Mouse (Mus musculus) lung, postnatal 0 days (tissue): ENCODE results near the gene Polr3h.

Experiments
- CTCF ChIP-seq: IDR thresholded peaks from 2 replicates; pipeline ENCODE4 v1.5.1; 2016; ENCODE audit warnings: antibody characterized with exemption, mild to moderate bottlenecking
- EP300 ChIP-seq: IDR thresholded peaks from 2 replicates; pipeline ENCODE4 v1.6.1; 2016; ENCODE audit warnings: antibody characterized with exemption, mild to moderate bottlenecking, control low read depth

- TF ChIP-seq CTCF: no peak
- no peak for TF ChIP-seq EP300
These were observed 78.2 kb downstream of the Polr3h start for GRCm38 (mm10) chr15:81847861-81848260.
